Mouse (Mus musculus): ENCODE measurements around the gene Parn. TPM values are rescaled to one million over a fixed set of nuclear protein-coding genes. Genes with fewer than 3 reads are reported as not detected.

Gene Parn
- 38.7 and 42.1 TPM in 2 replicates for polyA plus RNA-seq (2015; fragmentation: Nextera tagmentation; extraction: Ambion mirVana)

GRCm38 (mm10) chr16:13667878-13668343, at the start of gene Parn:
Parn (minus strand) TSS chr16:13668170.
- no peaks in the 10 kb centered on the region for H3K9me3 ChIP-seq (replicated peaks; ENCODE audit: control insufficient read depth, low read length)
- H3K27me3 ChIP-seq (ENCODE audit: control insufficient read depth, insufficient read depth, low read length): no peaks in the 10 kb centered on the region
- peak within 1 kb of the TSS; percentile 72 for H3K27ac ChIP-seq (ENCODE audit: low read length)
- ATAC-seq (ENCODE audit: insufficient read depth, low FRiP score): peak; percentile 89
- under 1% methylated on average over 35 of the region's 35 CpGs for WGBS
- H3K36me3 ChIP-seq (ENCODE audit: control insufficient read depth, insufficient read depth, low read length): no peaks in the 10 kb centered on the region
- H3K4me3 ChIP-seq (replicated peaks; ENCODE audit: low read length): peak within 1 kb of the TSS; percentile 84
- peaks cover 14% of the 10 kb centered on the region; the same call in 1 of the 2 replicates for H3K4me1 ChIP-seq (ENCODE audit: control insufficient read depth, insufficient read depth, low read length)
- H3K9ac ChIP-seq (ENCODE audit: low read length): peak within 1 kb of the TSS; percentile 86
- peak within 1 kb of the TSS; percentile 69 for H3K4me2 ChIP-seq (ENCODE audit: low read depth, low read length)

- Histone ChIP-seq H3K27me3 (ENCODE audit: control insufficient read depth, insufficient read depth, low read length) (no peaks in the 10 kb centered on the region), H3K4me3 (replicated peaks; ENCODE audit: low read length) (no peak overlapping the region), H3K4me2 (ENCODE audit: low read depth, low read length) (no peak overlapping the region), H3K9ac (ENCODE audit: low read length) (no peak overlapping the region), H3K36me3 (ENCODE audit: control insufficient read depth, insufficient read depth, low read length) (no peaks in the 10 kb centered on the region), H3K9me3 (replicated peaks; ENCODE audit: control insufficient read depth, low read length) (no peaks in the 10 kb centered on the region), H3K27ac (ENCODE audit: low read length) (no peak overlapping the region), H3K4me1 (ENCODE audit: control insufficient read depth, insufficient read depth, low read length) (0 out of 2 replicates have a peak, but pooled peaks cover 3% of the 10 kb centered on the region)
- WGBS: 91% methylated on average over 2 of the region's 2 CpGs
- ATAC-seq (ENCODE audit: insufficient read depth, low FRiP score): no peak
Observed at GRCm38 (mm10) chr16:13716821-13717553, 49.0 kb upstream of the Parn start.

DNA sequence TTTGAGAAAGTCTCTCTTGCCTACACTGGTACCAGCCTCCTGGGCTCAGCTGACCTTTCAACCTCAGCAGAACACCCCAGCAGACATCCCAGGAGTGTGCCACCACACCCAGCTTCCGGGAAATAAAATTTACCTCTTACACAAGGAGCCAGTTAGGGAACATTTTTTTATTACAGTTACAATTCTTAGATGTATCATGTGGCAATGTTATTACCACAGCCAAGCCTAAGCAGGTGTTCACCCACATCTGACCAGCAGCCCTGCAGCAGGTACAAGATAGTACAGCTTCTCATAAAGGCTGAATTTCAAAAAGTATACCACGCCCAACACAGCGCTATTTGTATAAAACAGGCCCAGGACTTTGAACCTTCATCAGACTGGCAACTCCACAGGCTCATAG, 46.9 kb upstream of the Parn start:
- no peaks in the 10 kb centered on the region for H3K27me3 ChIP-seq (ENCODE audit: control insufficient read depth, insufficient read depth, low read length)
- H3K4me1 ChIP-seq (ENCODE audit: control insufficient read depth, insufficient read depth, low read length): 0 out of 2 replicates have a peak, but pooled peaks cover 3% of the 10 kb centered on the region
- ATAC-seq (ENCODE audit: insufficient read depth, low FRiP score): peak; percentile 84; the same call in 1 of the 2 replicates
- 76% methylated on average over 3 of the region's 3 CpGs for WGBS
- H3K9me3 ChIP-seq (replicated peaks; ENCODE audit: control insufficient read depth, low read length): no peaks in the 10 kb centered on the region
- H3K36me3 ChIP-seq (ENCODE audit: control insufficient read depth, insufficient read depth, low read length): no peaks in the 10 kb centered on the region
- H3K27ac ChIP-seq (ENCODE audit: low read length): peak overlapping the region; percentile 56
- no peak overlapping the region for H3K4me3 ChIP-seq (replicated peaks; ENCODE audit: low read length)
- H3K9ac ChIP-seq (ENCODE audit: low read length): no peak overlapping the region
- H3K4me2 ChIP-seq (ENCODE audit: low read depth, low read length): no peak overlapping the region

- Histone ChIP-seq H3K9me3 (replicated peaks; ENCODE audit: control insufficient read depth, low read length) (no peaks in the 10 kb centered on the region), H3K27ac (ENCODE audit: low read length) (no peak overlapping the region), H3K36me3 (ENCODE audit: control insufficient read depth, insufficient read depth, low read length) (no peaks in the 10 kb centered on the region), H3K9ac (ENCODE audit: low read length) (no peak overlapping the region), H3K4me2 (ENCODE audit: low read depth, low read length) (no peak overlapping the region), H3K4me1 (ENCODE audit: control insufficient read depth, insufficient read depth, low read length) (no peaks in the 10 kb centered on the region), H3K4me3 (replicated peaks; ENCODE audit: low read length) (no peak overlapping the region), H3K27me3 (ENCODE audit: control insufficient read depth, insufficient read depth, low read length) (no peaks in the 10 kb centered on the region)
- ATAC-seq (ENCODE audit: insufficient read depth, low FRiP score): no peak
- WGBS: 96% methylated on average over 10 of the region's 10 CpGs
Observed at GRCm38 (mm10) chr16:13704676-13705075, 36.7 kb upstream of the Parn start.

DNA sequence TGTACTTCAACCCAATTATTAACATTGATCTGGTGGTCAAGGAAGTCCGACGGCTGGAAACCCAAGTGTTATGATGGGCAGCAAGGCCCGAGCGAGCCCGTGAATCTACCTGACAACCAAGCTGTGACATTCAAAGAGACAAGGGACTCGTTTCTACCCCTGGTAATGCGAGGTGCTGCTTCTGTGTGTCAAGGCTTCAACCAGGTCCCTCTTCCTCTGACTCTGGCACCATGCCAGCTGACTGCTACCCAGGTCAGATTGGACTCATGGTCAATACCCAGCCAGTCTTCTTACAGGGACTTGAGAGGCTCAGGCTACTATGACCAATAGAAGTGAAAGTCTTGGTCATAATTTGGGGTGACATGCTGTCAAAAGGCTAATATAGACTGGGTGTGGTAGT, 34.2 kb upstream of the Parn start:
- ATAC-seq (ENCODE audit: insufficient read depth, low FRiP score): no peak
- WGBS: 90% methylated on average over 7 of the region's 7 CpGs
- Histone ChIP-seq H3K9me3 (replicated peaks; ENCODE audit: control insufficient read depth, low read length) (no peaks in the 10 kb centered on the region), H3K4me3 (replicated peaks; ENCODE audit: low read length) (no peak overlapping the region), H3K36me3 (ENCODE audit: control insufficient read depth, insufficient read depth, low read length) (peaks cover 10% of the 10 kb centered on the region; the same call in 1 of the 2 replicates), H3K27ac (ENCODE audit: low read length) (no peak overlapping the region), H3K9ac (ENCODE audit: low read length) (no peak overlapping the region), H3K27me3 (ENCODE audit: control insufficient read depth, insufficient read depth, low read length) (no peaks in the 10 kb centered on the region), H3K4me2 (ENCODE audit: low read depth, low read length) (no peak overlapping the region), H3K4me1 (ENCODE audit: control insufficient read depth, insufficient read depth, low read length) (no peaks in the 10 kb centered on the region)

GRCm38 (mm10) chr16:13698998-13699397, 31.0 kb upstream of the Parn start:
- Histone ChIP-seq H3K27ac (ENCODE audit: low read length) (no peak overlapping the region), H3K9me3 (replicated peaks; ENCODE audit: control insufficient read depth, low read length) (no peaks in the 10 kb centered on the region), H3K36me3 (ENCODE audit: control insufficient read depth, insufficient read depth, low read length) (peaks cover 19% of the 10 kb centered on the region; the same call in 1 of the 2 replicates), H3K9ac (ENCODE audit: low read length) (no peak overlapping the region), H3K4me2 (ENCODE audit: low read depth, low read length) (no peak overlapping the region), H3K27me3 (ENCODE audit: control insufficient read depth, insufficient read depth, low read length) (no peaks in the 10 kb centered on the region), H3K4me1 (ENCODE audit: control insufficient read depth, insufficient read depth, low read length) (no peaks in the 10 kb centered on the region), H3K4me3 (replicated peaks; ENCODE audit: low read length) (no peak overlapping the region)
- ATAC-seq (ENCODE audit: insufficient read depth, low FRiP score): no peak
- WGBS: 92% methylated on average over 7 of the region's 7 CpGs

GRCm38 (mm10) chr16:13678601-13679319, 10.8 kb upstream of the Parn start:
- H3K9ac ChIP-seq (ENCODE audit: low read length): no peak overlapping the region
- peaks cover 4% of the 10 kb centered on the region for H3K36me3 ChIP-seq (ENCODE audit: control insufficient read depth, insufficient read depth, low read length)
- H3K4me1 ChIP-seq (ENCODE audit: control insufficient read depth, insufficient read depth, low read length): no peaks in the 10 kb centered on the region
- H3K27ac ChIP-seq (ENCODE audit: low read length): no peak overlapping the region
- no peaks in the 10 kb centered on the region for H3K9me3 ChIP-seq (replicated peaks; ENCODE audit: control insufficient read depth, low read length)
- H3K4me2 ChIP-seq (ENCODE audit: low read depth, low read length): no peak overlapping the region
- 85% methylated on average over 3 of the region's 3 CpGs for WGBS
- H3K27me3 ChIP-seq (ENCODE audit: control insufficient read depth, insufficient read depth, low read length): no peaks in the 10 kb centered on the region
- ATAC-seq (ENCODE audit: insufficient read depth, low FRiP score): no peak
- H3K4me3 ChIP-seq (replicated peaks; ENCODE audit: low read length): no peak overlapping the region

DNA sequence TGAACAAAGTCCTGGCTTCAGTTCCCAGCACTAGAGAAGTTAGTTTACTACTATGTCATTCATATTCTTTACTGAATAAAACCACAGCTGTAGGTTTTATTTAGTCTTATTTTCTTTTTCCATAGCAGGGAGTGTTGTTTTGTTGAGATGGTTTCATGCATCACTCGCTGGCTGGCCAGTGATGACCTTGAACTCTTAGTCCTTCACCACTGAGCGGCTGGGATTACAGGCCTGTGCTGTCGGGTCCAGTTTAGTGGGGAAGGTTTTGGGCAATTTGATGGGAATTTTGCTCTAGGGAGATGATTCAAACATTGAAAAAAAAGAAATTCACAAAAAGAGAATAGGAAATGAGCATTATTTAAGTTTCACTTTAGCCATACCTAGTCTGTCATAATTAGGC, 6.5 kb upstream of the Parn start:
- H3K27ac ChIP-seq (ENCODE audit: low read length): no peak overlapping the region
- 90% methylated on average over 3 of the region's 3 CpGs for WGBS
- no peak for ATAC-seq (ENCODE audit: insufficient read depth, low FRiP score)
- H3K9ac ChIP-seq (ENCODE audit: low read length): no peak overlapping the region
- H3K9me3 ChIP-seq (replicated peaks; ENCODE audit: control insufficient read depth, low read length): no peaks in the 10 kb centered on the region
- H3K4me3 ChIP-seq (replicated peaks; ENCODE audit: low read length): no peak overlapping the region
- peaks cover 4% of the 10 kb centered on the region for H3K36me3 ChIP-seq (ENCODE audit: control insufficient read depth, insufficient read depth, low read length)
- H3K27me3 ChIP-seq (ENCODE audit: control insufficient read depth, insufficient read depth, low read length): no peaks in the 10 kb centered on the region
- H3K4me1 ChIP-seq (ENCODE audit: control insufficient read depth, insufficient read depth, low read length): peaks cover 8% of the 10 kb centered on the region; the same call in 1 of the 2 replicates
- no peak overlapping the region for H3K4me2 ChIP-seq (ENCODE audit: low read depth, low read length)

DNA sequence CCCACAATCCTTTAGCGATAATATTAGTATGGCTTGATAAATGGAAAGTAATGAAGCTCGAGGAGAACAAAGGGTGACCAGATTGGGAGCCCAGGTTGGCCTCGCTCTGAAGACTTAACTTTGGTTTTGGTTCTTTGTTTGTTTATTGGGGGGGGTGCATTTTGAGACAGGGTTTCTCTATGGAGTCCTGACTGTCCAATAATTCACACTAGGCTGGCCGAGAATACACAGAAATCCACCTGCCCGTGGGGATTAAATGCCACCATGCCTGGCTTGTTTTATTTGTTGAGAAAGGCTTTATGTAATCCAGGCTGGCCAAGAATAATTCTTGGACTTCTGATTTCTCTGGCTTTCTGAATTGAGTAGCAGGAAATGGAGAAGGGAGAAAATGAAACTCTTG, 5.1 kb upstream of the Parn start:
- peaks cover 4% of the 10 kb centered on the region; the same call in 1 of the 2 replicates for H3K36me3 ChIP-seq (ENCODE audit: control insufficient read depth, insufficient read depth, low read length)
- H3K27me3 ChIP-seq (ENCODE audit: control insufficient read depth, insufficient read depth, low read length): no peaks in the 10 kb centered on the region
- peaks cover 12% of the 10 kb centered on the region; the same call in 1 of the 2 replicates for H3K4me1 ChIP-seq (ENCODE audit: control insufficient read depth, insufficient read depth, low read length)
- 71% methylated on average over 5 of the region's 5 CpGs for WGBS
- H3K9me3 ChIP-seq (replicated peaks; ENCODE audit: control insufficient read depth, low read length): no peaks in the 10 kb centered on the region
- H3K9ac ChIP-seq (ENCODE audit: low read length): no peak overlapping the region
- no peak for ATAC-seq (ENCODE audit: insufficient read depth, low FRiP score)
- H3K27ac ChIP-seq (ENCODE audit: low read length): no peak overlapping the region
- peak overlapping the region; percentile 94 for H3K4me3 ChIP-seq (replicated peaks; ENCODE audit: low read length)
- peak overlapping the region; percentile 67 for H3K4me2 ChIP-seq (ENCODE audit: low read depth, low read length)
